Mouse (Mus musculus) left cerebral cortex, postnatal 4 days (tissue): ENCODE data around the gene B3gnt3. TPM values are rescaled to one million over a fixed set of nuclear protein-coding genes. Genes with fewer than 3 reads are reported as not detected.

Experiments
- DNase-seq: peaks from one replicate; pipeline ENCODE4 v3.0.0-alpha.2; 2022
- intact Hi-C: fragments of 180-260 bp; cut with DNase I; formaldehyde crosslinking; loops from one replicate; pipeline ENCODE4 v1.15.1; 2025
- total RNA-seq, 2 experiments: library from RNA; stranded (reverse); gene quantifications; 2 replicates each; pipeline ENCODE4 v1.2.3; 2021

Gene B3gnt3
- total RNA-seq, 2 experiments from 2014 or later = 0.22 to 0.36 TPM

DNA sequence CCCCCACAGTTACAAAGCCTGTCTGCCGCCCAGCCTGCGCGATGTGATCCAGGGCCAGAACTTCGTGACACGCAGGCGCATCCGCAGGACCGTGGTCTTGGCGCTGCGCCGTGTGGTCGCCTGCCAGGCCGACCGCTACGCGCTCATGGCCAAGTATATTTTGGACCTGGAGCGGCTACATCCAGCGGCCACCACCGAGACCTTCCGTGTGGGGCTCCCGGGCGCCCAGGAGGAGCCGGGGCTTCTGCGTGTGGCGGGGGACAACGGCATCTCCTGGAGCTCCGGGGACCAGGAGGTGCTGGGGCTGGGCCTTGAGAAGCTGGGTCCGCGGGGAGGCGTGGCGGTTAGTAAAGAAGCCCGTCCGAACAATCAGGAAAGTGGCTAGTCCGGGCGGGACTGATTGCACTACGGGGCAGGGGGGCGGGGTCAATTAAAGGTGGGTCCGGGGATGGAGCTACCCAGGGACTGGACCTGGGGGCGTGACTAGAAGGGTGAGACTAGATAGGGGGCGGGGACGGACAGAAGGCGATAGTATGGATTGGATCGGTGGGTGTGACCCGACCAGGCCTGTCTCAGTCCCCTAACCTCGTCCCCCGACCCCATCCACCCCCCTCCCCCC is 21.9 kb downstream of the B3gnt3 start:
- no peak for DNase-seq
- intact Hi-C loops = no loop called here

DNA sequence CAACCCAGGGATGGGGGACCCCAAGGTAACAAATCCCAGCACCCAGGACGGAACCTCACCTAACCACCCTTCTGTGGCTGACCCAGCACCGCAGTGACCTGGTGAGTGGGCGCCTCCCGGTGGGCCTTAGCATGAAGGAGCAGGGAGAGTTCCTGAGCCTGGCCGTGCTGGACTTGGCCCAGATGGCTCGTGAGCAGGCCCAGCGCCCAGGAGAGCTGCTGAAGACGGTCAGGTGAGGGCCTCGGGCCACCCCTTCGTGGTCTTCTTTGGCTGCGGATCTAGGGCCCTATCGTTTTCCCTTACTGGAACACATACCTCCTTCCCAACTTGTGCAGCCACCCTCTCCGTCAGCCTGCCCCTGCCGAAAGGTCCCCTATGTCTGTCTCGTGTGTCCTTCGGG is 22.5 kb downstream of the B3gnt3 start:
- DNase-seq = no peak
- intact Hi-C loops = no loop called here

DNA sequence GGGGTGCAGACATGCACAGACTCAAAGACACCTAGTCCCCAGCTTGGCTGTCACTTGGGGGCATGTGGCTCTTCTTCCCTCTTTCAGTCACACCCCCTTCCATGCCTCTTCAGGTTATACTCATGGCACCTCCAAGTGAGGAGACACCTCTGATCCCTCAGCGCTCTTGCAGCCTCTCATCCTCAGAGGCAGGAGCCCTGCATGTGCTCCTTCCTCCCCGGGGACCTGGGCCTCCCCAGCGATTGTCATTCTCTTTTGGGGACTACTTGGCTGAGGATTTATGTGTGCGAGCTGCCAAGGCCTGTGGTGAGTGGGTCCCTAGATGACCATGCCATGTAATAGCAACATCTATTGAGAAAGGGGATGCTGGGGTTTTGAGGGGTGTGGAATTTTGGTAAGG is 23.4 kb downstream of the B3gnt3 start:
- intact Hi-C loops = no loop called here
- DNase-seq = no peak

DNA sequence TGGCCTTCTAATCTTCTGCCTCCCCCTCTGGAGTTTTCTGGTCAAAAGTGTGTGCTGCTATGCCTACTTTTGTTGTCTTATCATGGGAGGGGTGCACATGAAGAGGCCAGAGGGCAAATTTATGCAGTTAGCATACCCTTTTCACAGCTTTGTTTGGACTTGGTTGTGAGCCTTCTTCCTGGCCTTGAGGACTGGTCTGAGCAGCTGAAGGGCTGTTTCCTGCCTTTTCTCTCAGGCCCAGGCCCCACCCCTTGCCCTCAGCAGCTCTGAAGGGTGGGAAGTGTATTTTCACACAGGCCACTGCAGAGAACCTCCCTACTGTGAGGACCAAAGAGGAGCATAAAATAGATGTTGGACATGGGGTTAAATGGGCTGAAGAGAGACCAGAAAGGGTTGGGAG is 24.0 kb downstream of the B3gnt3 start:
- DNase-seq = no peak

DNA sequence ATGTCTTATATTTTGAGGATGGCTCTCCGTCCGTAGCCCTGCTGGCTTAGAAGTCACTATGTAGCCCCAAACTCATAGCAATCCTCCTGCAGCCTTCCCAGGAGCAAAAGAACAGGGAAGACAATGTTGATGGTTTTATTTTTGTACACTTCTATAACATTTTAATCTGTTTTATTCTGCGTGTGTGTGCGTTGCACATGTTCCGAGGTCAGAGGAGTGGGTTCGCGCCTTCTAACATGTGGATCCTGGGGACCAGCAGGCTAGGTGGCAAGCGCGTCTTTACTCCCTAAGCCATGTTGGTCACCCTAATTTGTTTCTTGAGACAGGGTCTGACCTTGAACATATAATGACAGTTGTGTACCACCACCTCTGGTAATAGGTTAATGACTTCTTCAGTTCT is 24.8 kb downstream of the B3gnt3 start:
- intact Hi-C loops = no loop called here
- DNase-seq = no peak

More for the DNA sequence above, 24.0 kb downstream of the B3gnt3 start:
- intact Hi-C loops = no loop called here

DNA sequence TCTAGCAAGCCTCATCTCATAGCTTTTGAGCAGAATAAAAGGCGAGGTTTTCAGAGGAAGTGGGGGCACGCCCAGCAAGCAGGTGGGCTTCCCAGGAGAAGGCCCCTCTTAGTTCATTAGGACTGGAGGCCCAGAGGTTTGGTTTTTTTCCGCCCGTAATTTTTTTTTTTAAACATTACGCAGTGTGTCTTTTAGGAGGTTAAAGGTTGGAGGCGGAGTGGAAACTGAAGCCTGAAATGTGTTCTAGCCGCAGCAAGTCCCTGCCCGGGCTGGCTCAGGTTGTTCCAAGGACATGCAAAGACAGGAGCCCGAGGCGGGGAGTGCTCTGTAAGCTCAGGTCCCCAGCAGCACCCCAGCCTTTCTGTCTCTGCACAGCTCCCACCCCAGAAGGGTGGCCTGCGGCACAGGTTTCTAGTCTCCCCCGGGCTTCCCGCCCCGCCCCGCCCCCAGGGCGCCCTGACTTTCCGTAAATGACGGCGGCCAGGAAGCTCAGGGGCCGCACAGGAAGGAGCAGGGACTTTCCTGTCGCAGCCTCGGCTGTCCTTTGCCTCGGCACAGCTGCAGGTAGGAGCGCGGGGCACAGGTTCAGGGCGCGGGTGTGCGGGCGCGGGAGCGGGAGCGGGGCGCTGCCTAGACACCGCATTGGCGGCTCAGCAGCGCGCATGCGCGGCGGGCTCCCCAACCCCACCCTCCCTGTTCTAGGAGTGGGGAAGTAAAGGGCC is 25.4 kb downstream of the B3gnt3 start, which contains the start of gene Jak3:
Jak3 (plus strand) TSS at position 277 of the 722 bp plus-strand sequence.
- intact Hi-C loops = no loop called here
- DNase-seq = peak; percentile 64

DNA sequence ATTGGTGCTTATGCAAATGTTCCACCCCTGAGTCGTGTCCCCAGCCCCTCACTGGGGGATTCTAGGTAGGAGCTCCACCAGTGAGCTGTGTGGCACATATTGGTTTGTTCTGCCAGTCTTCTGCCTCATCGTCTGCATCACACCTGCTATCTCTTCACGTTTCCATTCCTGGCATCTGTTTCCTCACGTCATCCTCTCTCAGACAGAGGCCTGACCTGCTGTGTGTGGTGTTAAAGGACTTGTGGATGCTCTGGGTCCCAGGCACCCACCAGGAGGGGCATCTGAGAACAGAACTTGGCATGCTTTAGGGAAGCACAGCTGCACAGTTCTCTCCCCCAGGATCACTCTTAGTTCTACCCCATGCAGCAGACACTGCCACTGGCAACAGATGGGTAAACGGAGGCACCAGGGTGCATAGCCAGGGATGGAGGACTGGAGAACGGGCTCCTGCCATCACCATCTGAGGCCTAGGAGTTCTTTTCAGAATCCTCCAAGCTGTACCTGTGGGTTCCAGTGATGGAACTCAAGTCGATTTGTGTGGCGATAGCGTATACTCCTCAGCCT is 26.1 kb downstream of the B3gnt3 start:
- DNase-seq = no peak
- intact Hi-C loops = no loop called here

DNA sequence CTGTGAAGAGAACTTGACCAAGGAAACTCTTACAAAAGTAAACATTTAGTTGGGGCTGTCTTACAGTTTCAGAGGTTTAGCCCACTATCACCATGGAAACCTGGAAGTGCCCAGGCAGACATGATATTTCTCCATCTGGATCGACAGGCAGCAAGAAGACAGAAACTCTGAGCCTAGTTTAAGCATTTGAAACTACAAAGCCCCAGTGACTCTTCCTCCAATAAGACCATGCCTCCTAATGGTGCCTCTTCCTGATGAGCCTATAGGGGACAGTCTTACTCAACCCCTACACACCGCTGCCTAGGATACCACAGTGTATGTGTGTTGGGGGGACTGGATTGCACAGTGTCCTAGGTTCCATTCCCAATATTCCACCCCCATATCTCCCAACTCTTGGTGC is 27.5 kb downstream of the B3gnt3 start:
- intact Hi-C loops = no loop called here
- DNase-seq = no peak

DNA sequence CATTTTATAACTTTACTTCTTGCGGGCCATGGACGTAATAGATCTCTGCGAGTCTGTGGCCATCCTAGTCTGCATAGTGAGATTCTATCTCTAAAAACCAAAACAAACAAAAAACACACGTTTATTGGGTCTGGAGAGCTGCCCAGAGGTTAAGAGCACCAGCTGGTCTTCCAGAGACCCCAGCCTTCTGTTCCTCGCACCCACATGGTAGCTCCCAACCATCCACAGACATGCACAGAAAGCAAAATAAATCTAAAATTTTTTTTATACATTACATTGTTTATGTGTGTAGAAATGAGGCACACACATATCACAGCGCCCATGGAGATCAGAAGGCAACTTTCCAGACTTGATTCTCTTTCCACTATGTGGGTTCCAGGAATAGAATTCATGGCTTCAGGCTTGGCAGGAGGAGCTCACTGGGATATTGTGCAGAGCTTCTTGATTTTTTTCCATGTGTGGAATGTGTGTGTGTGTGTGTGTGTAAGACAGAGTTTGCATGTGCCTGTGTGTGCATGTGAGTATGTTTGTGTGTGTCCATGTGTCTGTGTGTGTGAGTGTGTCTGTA is 29.3 kb downstream of the B3gnt3 start:
- DNase-seq = no peak
- intact Hi-C loops = no loop called here

DNA sequence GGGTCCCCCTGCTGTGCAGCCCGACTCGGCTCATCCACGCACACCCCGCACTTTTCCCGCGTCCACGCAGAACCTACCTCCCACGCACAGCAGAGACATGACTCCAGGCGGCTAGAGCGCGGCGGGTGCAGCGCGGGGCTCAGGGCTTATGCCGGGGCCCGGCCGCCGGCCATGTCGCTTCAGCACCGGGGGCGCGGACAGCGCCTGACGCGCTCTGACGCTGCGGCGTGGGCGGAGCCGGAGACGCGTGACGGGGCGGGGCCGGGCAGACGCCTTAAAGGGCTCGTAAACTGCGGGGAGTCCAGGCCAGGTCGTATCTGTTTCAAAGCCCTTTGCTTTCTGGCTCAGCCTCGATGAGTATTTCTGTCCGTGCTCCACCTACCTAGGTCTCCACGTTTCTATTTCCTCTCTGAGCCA is 30.0 kb downstream of the B3gnt3 start, which contains the start of gene Unc13a:
Unc13a (minus strand) TSS at position 209 of the 417 bp plus-strand sequence.
- intact Hi-C loops = no loop called here
- DNase-seq = peak; percentile 94

DNA sequence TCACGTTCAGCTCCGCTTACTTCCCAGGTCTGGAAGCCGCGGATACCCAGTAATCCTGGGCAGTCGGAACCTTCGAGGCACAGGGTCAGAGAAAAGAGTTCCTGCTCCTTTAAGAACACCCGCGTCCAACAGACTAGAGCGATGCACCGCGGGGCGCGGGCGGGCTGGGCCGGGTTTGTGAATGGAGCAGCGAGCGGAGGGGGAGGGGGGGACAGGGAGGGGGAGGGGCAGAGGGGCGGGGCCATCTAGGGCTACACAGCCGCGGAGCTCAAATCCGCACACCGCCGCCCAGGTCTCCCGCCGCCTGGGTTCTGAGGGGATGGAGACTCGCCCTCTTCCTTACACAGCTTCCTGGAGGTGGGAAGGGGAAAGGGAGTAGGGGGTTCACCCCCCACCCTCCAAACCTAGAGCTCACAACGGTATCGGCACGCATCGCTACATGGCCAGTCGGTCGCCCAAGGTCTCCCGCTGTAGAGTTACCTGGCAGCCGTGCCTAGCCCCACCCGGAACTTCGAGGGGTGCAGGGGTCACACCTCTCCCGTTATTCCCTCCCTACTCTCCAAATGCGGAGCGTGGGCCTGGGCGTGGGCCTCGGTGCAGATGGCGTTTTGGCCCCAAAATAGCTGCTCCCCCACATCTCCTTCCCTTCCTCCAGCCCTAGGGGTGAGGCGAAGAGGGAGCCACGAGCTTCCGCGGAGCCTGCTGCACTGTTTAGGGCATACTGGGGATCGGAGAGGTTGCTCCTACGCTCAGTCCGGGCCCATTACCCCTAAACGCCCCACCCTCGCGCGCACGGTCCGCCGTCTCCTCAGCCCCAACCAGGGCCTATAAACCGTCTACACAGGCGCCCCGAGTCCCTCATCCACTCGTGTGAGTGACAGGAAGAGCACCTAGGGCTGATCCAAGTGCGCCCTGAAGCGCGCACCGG is 30.7 kb downstream of the B3gnt3 start:
- peak; percentile 92 for DNase-seq
- intact Hi-C loops = no loop called here

DNA sequence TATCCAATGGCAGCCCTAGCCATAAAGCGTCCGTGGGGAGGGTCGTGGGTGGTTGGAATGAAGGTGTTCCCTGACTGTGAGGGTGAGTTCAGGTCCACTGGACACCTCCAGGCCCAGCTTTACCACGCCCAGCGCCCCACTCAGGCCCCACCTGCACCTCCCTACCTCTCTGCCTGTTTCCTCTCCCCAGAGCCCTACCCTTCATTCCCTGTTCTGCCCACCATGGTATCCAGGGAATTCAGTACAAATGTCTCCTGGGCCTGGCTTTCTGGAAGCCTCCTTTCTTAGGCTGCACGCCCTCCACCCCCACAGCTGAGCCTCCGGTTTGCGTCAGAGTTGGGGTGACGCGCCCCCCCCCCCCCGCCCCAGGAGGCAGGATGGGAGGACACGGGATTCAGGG is 31.4 kb downstream of the B3gnt3 start:
- no peak for DNase-seq
- intact Hi-C loops = no loop called here

DNA sequence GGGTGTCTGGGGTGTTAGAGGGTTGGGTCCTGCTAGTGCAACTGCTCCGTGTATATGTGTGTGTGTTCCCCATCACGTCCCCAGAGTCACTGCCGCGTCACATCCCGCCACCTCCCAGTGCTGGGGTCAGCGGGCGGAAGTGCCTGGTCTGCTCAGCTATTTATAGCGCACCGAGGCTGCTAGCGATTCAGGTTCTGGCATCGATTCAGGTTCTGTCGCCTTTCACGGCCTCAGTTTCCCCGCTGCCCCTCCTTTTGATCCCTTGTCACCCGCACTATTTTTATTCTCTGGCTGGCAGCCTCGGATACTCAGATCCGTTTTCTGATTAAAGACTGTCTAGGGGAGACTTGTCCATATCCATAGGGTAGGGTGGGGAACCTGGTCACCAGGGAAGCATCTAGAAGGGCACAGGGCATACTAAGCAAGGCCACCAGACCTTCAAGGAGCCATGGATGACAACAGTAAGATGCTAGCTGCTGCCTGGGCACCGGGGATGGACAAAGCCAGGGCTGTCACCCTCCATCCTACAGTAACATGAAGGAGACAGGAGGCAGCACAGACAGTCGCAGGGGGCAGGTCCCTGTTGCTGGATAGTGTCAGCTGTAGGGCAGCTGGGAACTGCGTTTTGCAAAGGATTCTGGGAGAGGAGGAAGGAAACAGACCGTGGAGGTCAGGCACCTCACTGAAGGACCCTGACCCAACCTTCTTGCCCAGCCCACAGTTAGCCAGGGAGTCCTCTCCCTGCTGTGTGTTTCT is 33.2 kb downstream of the B3gnt3 start:
- no peak for DNase-seq
- intact Hi-C loops = loop anchor here (10.0 kb wide), 1 partner anchor 104 kb away; the partner anchor contains the start of genes Nxnl1 and Slc27a1

DNA sequence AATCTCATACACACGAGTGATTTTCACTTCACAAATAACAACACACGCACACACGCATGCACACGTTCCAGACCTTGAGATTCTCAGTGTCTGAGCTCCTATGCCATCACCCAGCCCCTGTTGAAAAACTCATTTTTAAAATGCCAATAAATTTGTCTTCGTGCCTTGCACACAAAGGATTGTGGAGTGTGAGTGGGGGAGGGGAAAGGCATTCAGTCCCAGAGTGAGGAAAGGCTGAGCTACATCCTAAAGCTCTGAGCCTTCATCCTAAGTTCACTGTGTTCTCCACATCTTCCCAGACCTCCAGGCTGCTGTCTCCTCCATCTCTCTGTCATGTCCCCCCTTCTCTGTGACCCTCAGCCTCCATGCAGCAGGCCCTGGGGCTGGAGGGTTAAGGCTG is 34.3 kb downstream of the B3gnt3 start:
- intact Hi-C loops = loop anchor here (10.0 kb wide), 1 partner anchor 102 kb away; the partner anchor contains the start of genes Nxnl1 and Slc27a1
- DNase-seq = no peak

DNA sequence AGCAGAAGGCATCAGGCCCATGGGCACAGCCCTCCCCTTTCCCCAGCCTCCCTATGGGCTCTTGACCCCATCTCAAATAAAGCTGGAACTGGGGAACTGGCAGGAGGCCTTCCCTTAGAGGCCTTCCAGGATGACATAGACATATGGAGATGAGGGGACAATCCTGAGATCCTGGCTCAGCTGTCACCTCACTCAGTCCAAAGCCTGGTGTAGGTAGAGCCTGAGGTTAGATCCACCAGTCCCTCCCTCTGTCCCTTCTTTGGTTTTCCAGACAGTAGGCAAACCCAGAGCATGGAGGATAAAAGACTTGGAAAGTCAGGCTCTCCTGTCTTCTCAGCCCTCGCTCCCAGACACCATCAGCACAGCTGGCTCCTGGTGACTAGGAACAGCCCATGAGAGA is 34.7 kb downstream of the B3gnt3 start:
- intact Hi-C loops = loop anchor here (10.0 kb wide), 1 partner anchor 102 kb away; the partner anchor contains the start of genes Nxnl1 and Slc27a1
- no peak for DNase-seq

DNA sequence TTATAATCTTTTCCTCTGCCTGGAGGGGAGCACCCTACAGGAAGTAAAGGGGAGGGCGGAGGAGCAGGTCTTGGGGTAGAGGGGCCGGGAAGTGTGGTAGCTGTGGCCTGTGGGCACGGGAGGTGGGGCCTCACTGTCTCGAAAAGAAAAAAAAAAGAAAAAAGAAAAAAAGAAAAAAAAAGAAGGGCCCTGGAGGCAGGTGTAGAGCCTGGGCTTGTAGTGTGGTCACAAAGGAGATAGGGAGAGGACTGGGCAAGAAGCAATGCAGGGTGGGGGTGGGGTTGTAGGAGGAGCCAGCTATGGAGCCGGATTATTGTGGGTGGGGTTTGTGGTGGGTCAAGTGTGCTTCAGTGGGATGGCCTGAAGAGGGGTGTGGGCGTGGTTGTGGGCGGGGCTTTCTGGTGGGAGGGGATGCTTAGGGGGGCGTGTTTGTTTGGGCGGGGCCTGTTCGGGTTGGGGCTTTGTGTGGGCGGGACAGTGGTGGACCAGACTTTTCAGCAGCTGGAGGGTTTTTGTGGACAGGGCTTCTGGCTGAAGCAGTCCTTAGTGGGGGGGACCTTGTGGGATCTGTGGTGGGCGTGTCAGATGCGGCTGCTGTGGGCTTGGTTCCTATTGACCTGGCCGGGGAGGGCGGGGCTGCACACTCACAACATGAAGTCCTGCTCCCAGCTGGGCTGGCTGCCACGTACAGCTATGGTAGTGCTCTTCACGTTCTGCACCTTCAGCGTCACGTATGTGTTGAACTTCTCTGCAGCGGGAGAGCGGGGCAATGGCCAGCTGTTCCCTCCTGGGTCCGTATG is 36.1 kb downstream of the B3gnt3 start:
- intact Hi-C loops = loop anchor here (10.0 kb wide), 1 partner anchor 101 kb away; the partner anchor contains the start of genes Nxnl1 and Slc27a1
- peak; percentile 75 for DNase-seq

DNA sequence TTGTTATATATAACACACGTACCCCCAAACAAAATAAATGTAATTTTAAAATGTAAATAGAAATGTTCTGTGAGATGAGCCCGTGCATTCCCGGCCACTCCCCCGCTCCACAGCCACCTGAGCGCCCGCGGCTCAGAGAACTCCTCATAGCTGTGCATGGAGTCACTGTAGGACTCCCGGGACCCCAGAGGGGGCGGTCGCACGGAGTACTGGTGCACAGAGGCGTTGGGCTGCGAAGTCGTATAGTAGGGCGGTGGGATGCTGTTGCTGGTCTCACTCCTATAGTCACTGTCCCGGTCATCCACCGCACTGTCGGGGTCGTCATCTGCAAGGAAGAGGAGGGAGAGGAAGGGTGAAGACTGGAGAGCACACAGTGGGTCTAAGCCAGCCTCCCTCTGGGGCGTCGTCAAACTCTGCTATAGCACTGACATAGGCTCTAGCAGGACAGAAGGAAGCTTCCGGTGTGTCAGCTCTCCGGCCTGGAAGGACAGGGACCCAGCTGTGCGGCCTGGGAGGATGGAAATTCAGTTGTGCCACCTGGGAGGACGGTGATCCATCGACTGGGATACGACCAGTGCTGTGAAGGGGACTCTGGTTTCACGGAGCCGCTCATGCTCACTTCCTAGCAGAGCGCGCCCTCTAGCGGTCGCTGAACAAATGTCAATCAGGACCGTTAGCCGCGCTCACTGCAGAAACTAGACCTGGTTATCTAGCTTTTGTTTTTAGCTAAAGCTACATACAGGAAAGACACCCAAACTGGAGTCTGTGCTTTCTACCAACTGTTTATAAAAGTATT is 41.1 kb downstream of the B3gnt3 start:
- DNase-seq = peak; percentile 90
- intact Hi-C loops = loop anchor here (10.0 kb wide), 1 partner anchor 96 kb away; the partner anchor contains the start of genes Nxnl1 and Slc27a1

DNA sequence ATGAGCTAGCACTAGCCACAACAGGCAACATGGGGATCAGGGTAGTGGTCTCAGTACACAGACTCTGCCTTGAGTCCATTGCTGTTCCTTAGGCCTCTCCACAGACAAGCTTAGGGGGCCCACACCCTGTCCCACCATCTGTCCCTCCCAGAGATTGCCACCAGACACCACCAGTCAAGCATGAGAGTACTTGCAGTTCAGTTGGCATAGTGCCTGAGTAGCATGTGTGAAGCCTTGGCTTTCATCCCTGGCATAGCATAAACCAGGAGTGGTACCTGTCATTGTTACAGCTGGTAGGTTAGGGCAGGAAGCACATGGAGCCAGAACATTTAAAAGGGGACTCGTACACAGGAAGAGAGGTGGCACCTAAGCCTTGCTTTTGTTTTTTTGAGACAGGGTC is 41.8 kb downstream of the B3gnt3 start:
- intact Hi-C loops = loop anchor here (10.0 kb wide), 1 partner anchor 95 kb away; the partner anchor contains the start of genes Nxnl1 and Slc27a1
- DNase-seq = peak; percentile 79
